Mouse (Mus musculus): Measurements from ENCODE around the gene Caml. TPM values are rescaled to one million over a fixed set of nuclear protein-coding genes. Genes with fewer than 3 reads are reported as not detected.
"Not testable (repeated sequence)": the region's sequence is repeated elsewhere in the genome, so short reads cannot be mapped to it uniquely, and the experiment has no call there.

Gene Caml
- polyA plus RNA-seq, 1 experiment from 2014 or later: 13.3 TPM

DNA sequence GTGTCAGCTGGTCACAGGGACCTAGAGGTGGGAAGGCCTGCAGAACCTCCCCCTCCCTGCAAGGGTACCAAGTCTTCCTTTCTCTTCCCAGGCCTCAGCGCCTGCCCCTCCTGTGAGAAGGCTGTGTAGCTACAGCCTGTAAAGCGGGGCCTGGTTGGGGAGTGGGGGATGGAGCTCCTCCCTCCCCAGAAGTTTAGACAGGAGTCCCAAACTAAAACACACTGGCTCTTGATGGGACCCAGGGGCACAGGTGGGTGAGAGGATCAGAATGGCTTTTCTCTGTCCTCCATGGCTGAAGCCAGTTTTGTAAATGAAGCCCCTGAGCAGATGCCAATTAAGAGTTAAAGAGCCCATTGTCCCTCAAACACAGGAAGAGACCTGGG lies 15.2 kb upstream of the Caml start:
- Histone ChIP-seq H3K36me3 (ENCODE audit: control insufficient read depth, insufficient read depth) (peaks cover 3% of the 10 kb centered on the region; the same call in 1 of the 2 replicates), H3K9me3 (replicated peaks; ENCODE audit: control insufficient read depth, low read length) (no peaks in the 10 kb centered on the region), H3K4me2 (ENCODE audit: low read depth, low read length) (no peak overlapping the region), H3K4me1 (ENCODE audit: control insufficient read depth, low read depth, low read length) (no peaks in the 10 kb centered on the region), H3K4me3 (ENCODE audit: low read depth, low read length) (no peak overlapping the region), H3K27ac (ENCODE audit: low read length) (no peak overlapping the region), H3K9ac (ENCODE audit: low read depth, low read length) (no peak overlapping the region), H3K27me3 (ENCODE audit: control insufficient read depth, insufficient read depth, low read depth, low read length) (no peaks in the 10 kb centered on the region)
- 87% methylated on average over 2 of the region's 2 CpGs for WGBS (ENCODE audit: insufficient replicate concordance)
- ATAC-seq (ENCODE audit: low read depth): no peak

GRCm38 (mm10) chr13:55611996-55612395 lies 10.8 kb upstream of the Caml start:
- H3K9ac ChIP-seq (ENCODE audit: low read depth, low read length): no peak overlapping the region
- H3K27ac ChIP-seq (ENCODE audit: low read length): no peak overlapping the region
- H3K9me3 ChIP-seq (replicated peaks; ENCODE audit: control insufficient read depth, low read length): no peaks in the 10 kb centered on the region
- no peak overlapping the region for H3K4me2 ChIP-seq (ENCODE audit: low read depth, low read length)
- H3K4me3 ChIP-seq (ENCODE audit: low read depth, low read length): no peak overlapping the region
- ATAC-seq (ENCODE audit: low read depth): no peak
- H3K36me3 ChIP-seq (ENCODE audit: control insufficient read depth, insufficient read depth): 0 out of 2 replicates have a peak, but pooled peaks cover 3% of the 10 kb centered on the region
- no peaks in the 10 kb centered on the region for H3K4me1 ChIP-seq (ENCODE audit: control insufficient read depth, low read depth, low read length)
- WGBS (ENCODE audit: insufficient replicate concordance): 73% methylated on average over 7 of the region's 7 CpGs
- no peaks in the 10 kb centered on the region for H3K27me3 ChIP-seq (ENCODE audit: control insufficient read depth, insufficient read depth, low read depth, low read length)

- Histone ChIP-seq H3K27me3 (ENCODE audit: control insufficient read depth, insufficient read depth, low read depth, low read length) (no peaks in the 10 kb centered on the region), H3K27ac (ENCODE audit: low read length) (no peak overlapping the region), H3K9ac (ENCODE audit: low read depth, low read length) (no peak overlapping the region), H3K9me3 (replicated peaks; ENCODE audit: control insufficient read depth, low read length) (no peaks in the 10 kb centered on the region), H3K4me3 (ENCODE audit: low read depth, low read length) (no peak overlapping the region), H3K36me3 (ENCODE audit: control insufficient read depth, insufficient read depth) (0 out of 2 replicates have a peak, but pooled peaks cover 3% of the 10 kb centered on the region), H3K4me2 (ENCODE audit: low read depth, low read length) (no peak overlapping the region), H3K4me1 (ENCODE audit: control insufficient read depth, low read depth, low read length) (no peaks in the 10 kb centered on the region)
- ATAC-seq (ENCODE audit: low read depth): no peak
- WGBS (ENCODE audit: insufficient replicate concordance): 51% methylated on average over 5 of the region's 5 CpGs
These were observed 9.3 kb upstream of the Caml start for GRCm38 (mm10) chr13:55613471-55613870.

DNA sequence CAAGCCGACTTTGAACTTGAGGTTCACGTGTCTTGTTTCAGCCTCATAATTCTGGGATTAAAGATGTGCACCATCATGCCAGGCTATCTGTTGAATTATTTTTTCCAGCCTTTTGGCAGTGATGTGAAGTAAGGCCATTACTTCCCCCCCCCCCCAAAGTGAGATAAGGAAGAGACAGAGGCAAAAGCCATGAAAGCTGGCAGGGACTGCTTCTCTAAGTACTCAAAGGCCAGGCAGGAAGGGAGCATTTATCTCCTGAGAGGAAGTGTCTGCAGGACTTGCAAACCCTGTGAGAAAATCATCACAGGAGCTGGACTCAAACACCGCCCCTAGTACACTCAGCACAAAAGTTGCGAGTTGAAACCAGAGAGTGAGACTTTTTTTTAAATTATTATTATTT lies 3.5 kb upstream of the Caml start:
- no peak for ATAC-seq (ENCODE audit: low read depth)
- H3K4me1 ChIP-seq (ENCODE audit: control insufficient read depth, low read depth, low read length): peaks cover 16% of the 10 kb centered on the region

DNA sequence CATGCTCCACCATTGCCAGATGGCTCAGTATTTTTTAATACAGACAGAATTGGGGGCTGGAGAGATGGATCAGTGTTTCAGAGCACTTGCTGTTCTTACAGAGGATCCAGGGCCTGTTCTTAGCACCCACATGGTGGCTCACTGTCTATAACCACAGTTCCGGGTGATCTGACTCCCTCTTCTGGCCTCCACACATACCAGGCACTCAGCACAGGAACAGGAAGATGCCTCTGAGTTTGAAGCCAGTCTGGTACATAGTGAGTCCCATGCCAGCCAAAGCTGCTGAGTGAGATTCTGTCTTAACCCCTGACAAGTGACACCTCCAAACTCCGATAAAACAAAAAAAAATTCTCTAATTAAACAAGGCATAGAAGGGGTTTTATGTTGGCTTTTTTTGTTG lies 2.5 kb upstream of the Caml start:
- H3K4me1 ChIP-seq (ENCODE audit: control insufficient read depth, low read depth, low read length): peaks cover 19% of the 10 kb centered on the region
- H3K4me3 ChIP-seq (ENCODE audit: low read depth, low read length): no peak overlapping the region
- no peak overlapping the region for H3K27ac ChIP-seq (ENCODE audit: low read length)
- no peak overlapping the region for H3K4me2 ChIP-seq (ENCODE audit: low read depth, low read length)
- no peaks in the 10 kb centered on the region for H3K9me3 ChIP-seq (replicated peaks; ENCODE audit: control insufficient read depth, low read length)
- 64% methylated on average over 2 of the region's 2 CpGs for WGBS (ENCODE audit: insufficient replicate concordance)
- no peaks in the 10 kb centered on the region for H3K36me3 ChIP-seq (ENCODE audit: control insufficient read depth, insufficient read depth)
- no peak overlapping the region for H3K9ac ChIP-seq (ENCODE audit: low read depth, low read length)
- ATAC-seq (ENCODE audit: low read depth): no peak
- H3K27me3 ChIP-seq (ENCODE audit: control insufficient read depth, insufficient read depth, low read depth, low read length): no peaks in the 10 kb centered on the region

More for the DNA sequence above, 3.5 kb upstream of the Caml start:
- Histone ChIP-seq H3K9me3 (replicated peaks; ENCODE audit: control insufficient read depth, low read length) (no peaks in the 10 kb centered on the region), H3K4me2 (ENCODE audit: low read depth, low read length) (no peak overlapping the region), H3K27me3 (ENCODE audit: control insufficient read depth, insufficient read depth, low read depth, low read length) (no peaks in the 10 kb centered on the region), H3K4me3 (ENCODE audit: low read depth, low read length) (no peak overlapping the region), H3K36me3 (ENCODE audit: control insufficient read depth, insufficient read depth) (no peaks in the 10 kb centered on the region), H3K9ac (ENCODE audit: low read depth, low read length) (no peak overlapping the region), H3K27ac (ENCODE audit: low read length) (no peak overlapping the region)
- WGBS (ENCODE audit: insufficient replicate concordance): 63% methylated on average over 4 of the region's 4 CpGs

DNA sequence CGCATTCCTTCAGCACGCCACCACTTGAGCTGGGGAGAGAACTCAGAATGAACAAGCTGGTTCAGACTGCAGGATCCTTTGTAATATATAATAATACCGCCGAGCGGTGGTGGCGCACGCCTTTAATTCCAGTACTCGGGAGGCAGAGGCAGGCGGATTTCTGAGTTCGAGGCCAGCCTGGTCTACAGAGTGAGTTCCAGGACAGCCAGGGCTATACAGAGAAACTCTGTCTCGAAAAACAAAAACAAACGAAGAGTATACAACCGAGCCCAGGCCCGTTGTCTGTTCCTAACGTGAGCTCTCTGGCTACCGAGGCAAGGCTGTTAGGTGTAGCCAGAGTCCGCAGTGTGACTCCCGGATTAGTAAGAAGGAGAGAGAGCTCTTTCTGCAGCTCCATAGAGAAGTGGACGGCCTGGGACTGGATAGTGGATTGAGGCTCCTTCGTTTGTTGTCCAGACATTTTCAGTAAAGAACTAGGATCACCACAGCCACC lies 603 bp upstream of the Caml start:
- peak overlapping the region; percentile 79 for H3K27ac ChIP-seq (ENCODE audit: low read length)
- H3K9me3 ChIP-seq (replicated peaks; ENCODE audit: control insufficient read depth, low read length); H3K36me3 ChIP-seq (ENCODE audit: control insufficient read depth, insufficient read depth); H3K27me3 ChIP-seq (ENCODE audit: control insufficient read depth, insufficient read depth, low read depth, low read length): not testable (repeated sequence)
- H3K4me1 ChIP-seq (ENCODE audit: control insufficient read depth, low read depth, low read length): peaks cover 19% of the 10 kb centered on the region
- peak overlapping the region; percentile 84 for H3K9ac ChIP-seq (ENCODE audit: low read depth, low read length)
- 9% methylated on average over 20 of the region's 20 CpGs for WGBS (ENCODE audit: insufficient replicate concordance)
- peak overlapping the region; percentile 91 for H3K4me3 ChIP-seq (ENCODE audit: low read depth, low read length)
- peak; percentile 3; the same call in 1 of the 2 replicates for ATAC-seq (ENCODE audit: low read depth)
- peak overlapping the region; percentile 93 for H3K4me2 ChIP-seq (ENCODE audit: low read depth, low read length)

GRCm38 (mm10) chr13:55634639-55635127 lies 11.9 kb downstream of the Caml start, which contains the start of gene Ddx46:
TSS of gene Ddx46 (plus strand) at chr13:55635027.
- H3K9ac ChIP-seq (ENCODE audit: low read depth, low read length): peak within 1 kb of the TSS; percentile 93
- H3K27ac ChIP-seq (ENCODE audit: low read length): peak within 1 kb of the TSS; percentile 56; the same call in 1 of the 2 replicates
- peak; percentile 92 for ATAC-seq (ENCODE audit: low read depth)
- WGBS (ENCODE audit: insufficient replicate concordance): 5% methylated on average over 30 of the region's 30 CpGs
- no peaks in the 10 kb centered on the region for H3K27me3 ChIP-seq (ENCODE audit: control insufficient read depth, insufficient read depth, low read depth, low read length)
- H3K36me3 ChIP-seq (ENCODE audit: control insufficient read depth, insufficient read depth): peaks cover 9% of the 10 kb centered on the region
- H3K9me3 ChIP-seq (replicated peaks; ENCODE audit: control insufficient read depth, low read length): no peaks in the 10 kb centered on the region
- peak within 1 kb of the TSS; percentile 87 for H3K4me2 ChIP-seq (ENCODE audit: low read depth, low read length)
- H3K4me1 ChIP-seq (ENCODE audit: control insufficient read depth, low read depth, low read length): peaks cover 14% of the 10 kb centered on the region
- peak within 1 kb of the TSS; percentile 95 for H3K4me3 ChIP-seq (ENCODE audit: low read depth, low read length)

DNA sequence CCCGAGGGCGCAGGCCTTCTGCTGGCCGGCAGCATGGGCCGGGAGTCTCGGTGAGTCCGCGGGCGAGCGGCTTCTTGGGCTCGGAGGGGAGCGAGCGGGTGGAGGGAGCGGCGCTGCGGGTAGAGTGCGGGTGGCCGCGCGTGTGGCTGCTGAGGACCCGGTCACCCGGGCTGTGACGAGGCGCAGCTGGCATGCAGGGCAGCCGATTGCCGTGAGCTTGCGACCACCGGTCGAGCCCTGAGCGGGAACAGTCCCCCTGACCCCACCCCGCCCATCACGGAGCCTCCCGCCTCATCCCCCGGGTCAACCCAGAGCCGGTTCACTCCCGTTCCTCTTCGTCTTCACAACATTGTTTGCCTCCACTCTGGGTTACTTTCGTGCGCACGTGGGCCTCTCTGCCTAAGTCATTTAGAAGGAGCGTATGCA lies 12.4 kb downstream of the Caml start:
- WGBS (ENCODE audit: insufficient replicate concordance): under 1% methylated on average over 34 of the region's 40 CpGs
- peaks cover 14% of the 10 kb centered on the region for H3K4me1 ChIP-seq (ENCODE audit: control insufficient read depth, low read depth, low read length)
- H3K27ac ChIP-seq (ENCODE audit: low read length): peak overlapping the region; percentile 56; the same call in 1 of the 2 replicates
- peaks cover 14% of the 10 kb centered on the region for H3K36me3 ChIP-seq (ENCODE audit: control insufficient read depth, insufficient read depth)
- peak overlapping the region; percentile 95 for H3K4me3 ChIP-seq (ENCODE audit: low read depth, low read length)
- H3K9me3 ChIP-seq (replicated peaks; ENCODE audit: control insufficient read depth, low read length): no peaks in the 10 kb centered on the region
- H3K27me3 ChIP-seq (ENCODE audit: control insufficient read depth, insufficient read depth, low read depth, low read length): no peaks in the 10 kb centered on the region
- H3K4me2 ChIP-seq (ENCODE audit: low read depth, low read length): peak overlapping the region; percentile 87
- peak; percentile 60 for ATAC-seq (ENCODE audit: low read depth)
- H3K9ac ChIP-seq (ENCODE audit: low read depth, low read length): peak overlapping the region; percentile 93

- H3K9me3 ChIP-seq (replicated peaks; ENCODE audit: control insufficient read depth, low read length): no peaks in the 10 kb centered on the region
- H3K27ac ChIP-seq (ENCODE audit: low read length): no peak overlapping the region
- WGBS (ENCODE audit: insufficient replicate concordance): 80% methylated on average over 14 of the region's 14 CpGs
- peak overlapping the region; percentile 87 for H3K4me2 ChIP-seq (ENCODE audit: low read depth, low read length)
- no peak overlapping the region for H3K4me3 ChIP-seq (ENCODE audit: low read depth, low read length)
- ATAC-seq (ENCODE audit: low read depth): no peak
- H3K36me3 ChIP-seq (ENCODE audit: control insufficient read depth, insufficient read depth): peaks cover 19% of the 10 kb centered on the region
- H3K4me1 ChIP-seq (ENCODE audit: control insufficient read depth, low read depth, low read length): peaks cover 14% of the 10 kb centered on the region
- H3K9ac ChIP-seq (ENCODE audit: low read depth, low read length): no peak overlapping the region
- H3K27me3 ChIP-seq (ENCODE audit: control insufficient read depth, insufficient read depth, low read depth, low read length): no peaks in the 10 kb centered on the region
These were observed 13.6 kb downstream of the Caml start for GRCm38 (mm10) chr13:55636185-55636983.
